Mouse (Mus musculus): Measurements from ENCODE around the gene Anln.

Anln gene

DNA sequence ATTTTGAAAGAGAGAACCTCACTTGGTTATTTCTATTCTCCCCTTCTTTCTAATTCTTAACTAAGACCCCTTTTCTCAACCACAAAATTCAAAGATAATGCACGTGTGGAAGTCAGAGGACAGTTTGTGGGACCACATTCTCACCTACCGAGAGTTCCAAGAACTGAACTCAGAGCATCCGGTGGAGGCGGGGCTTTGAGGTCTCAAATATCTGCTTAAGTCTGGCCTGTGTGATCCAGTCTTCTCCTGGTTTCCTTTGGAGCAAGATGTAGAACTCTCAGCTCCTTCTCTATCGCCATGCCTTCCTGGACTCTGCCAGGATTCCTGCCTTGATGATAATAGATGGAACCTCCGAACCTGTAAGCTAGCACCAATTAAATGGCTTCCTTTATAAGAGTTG is 13.0 kb upstream of the Anln start:
- no peak for DNase-seq

DNA sequence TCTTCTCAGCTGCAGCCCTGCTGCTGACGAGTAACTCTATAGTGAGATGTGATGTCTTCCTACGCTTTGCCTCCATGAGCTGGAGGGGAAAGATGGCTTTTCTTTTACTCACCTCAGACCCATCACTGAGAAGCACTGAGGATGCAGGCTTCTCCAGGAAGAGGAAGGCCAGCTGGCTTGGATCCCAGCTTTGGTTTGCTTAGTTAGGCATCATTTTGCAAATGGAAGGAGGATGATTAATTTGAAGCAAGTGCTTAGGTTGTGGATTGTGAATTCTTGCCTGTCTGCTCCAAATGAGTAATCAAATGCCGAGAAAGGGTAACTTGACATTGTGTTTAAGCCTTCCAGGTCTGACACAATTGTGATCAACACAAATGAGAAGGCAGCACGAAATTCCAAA is 10.0 kb upstream of the Anln start:
- no peak for DNase-seq

DNA sequence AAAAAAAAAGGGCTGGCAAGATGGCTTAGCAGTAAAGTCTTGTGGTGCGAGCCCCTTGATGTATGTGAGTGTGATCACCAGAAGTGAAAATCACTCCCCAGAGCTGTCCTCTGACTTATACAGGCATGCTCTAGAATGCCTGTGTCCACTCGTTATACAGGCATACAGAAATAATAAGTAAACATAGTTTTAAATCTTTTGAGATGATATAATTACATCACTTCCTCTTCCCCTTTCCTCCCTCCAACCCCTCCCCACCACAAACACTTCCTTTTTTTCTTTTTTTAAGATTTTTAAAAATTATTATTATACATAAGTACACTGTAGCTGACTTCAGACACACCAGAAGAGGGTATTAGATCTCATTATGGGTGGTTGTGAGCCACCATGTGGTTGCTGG is 5.7 kb upstream of the Anln start:
- no peak for DNase-seq

DNA sequence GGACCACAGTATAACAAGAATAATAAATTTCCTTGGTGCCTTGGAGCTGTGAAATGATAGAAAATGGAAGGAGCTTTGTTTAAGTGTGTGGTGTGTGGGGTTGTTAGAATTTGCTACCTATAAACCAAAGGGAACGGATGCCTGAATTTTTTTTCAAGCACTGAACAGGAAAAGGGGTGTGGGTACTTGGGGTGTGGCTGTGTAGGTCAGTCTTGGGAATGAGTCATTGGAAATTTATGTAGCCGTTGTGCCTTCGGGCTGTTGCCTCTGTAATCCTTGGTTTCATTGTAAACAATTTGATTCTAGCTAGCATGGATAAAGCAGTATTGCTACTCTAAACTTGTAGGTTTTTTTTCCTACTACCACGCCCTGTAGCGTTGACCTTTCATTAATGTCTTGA is 1.4 kb upstream of the Anln start:
- peak; percentile 89 for DNase-seq

DNA sequence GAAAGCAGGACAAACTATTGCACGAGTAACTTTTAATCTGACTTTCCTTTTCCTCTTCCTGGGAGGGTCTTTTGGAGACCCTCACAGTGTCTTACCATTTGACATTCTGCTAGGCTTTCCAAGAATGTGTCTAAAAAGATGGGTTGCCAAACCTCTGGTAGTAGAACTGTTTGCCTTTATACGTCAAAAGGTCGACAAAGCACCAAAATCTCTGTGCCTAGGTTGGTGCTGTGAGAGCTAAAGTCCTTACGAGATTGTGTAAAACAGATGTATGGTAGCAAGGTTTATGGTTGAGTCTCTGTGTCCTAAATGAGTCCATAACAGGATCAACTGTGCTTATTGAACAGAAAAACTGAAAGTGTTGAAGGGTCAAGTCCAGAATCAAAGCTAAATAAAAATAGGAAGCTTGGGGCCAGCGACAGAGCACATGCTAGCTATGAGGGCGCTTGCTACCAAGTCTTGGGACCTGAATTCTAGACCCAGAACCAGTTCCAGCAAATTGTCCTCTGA is 803 bp upstream of the Anln start:
- DNase-seq = peak; percentile 63

DNA sequence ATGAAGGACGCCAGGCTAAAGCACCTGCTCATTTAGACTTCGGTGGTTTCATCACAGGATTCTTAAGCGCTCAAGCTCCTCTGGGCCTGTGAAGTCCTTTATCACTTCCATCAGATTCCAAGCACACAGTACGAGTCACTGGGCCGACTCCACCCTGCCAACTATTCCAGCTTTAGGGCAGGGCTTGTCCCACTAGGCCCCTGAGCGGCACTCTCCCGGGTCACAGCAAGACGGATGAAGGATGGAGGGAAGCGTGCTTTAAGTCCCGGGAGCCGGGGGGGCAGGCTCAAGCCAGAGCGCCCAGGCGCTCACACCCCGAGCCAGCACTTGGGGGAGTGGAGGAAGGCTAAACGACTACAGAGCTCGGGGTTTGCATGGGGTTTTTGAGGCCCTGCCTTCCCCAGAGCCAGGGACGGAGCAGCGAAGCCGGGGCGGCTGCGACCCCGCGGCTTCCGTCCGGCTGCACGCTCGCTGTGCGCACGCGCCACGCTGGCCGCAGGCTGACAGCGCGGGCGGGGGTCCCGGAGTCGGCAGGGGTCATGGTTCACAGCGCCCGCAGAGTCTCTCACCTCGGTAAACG is 497 bp downstream of the Anln start:
- DNase-seq = peak; percentile 92

DNA sequence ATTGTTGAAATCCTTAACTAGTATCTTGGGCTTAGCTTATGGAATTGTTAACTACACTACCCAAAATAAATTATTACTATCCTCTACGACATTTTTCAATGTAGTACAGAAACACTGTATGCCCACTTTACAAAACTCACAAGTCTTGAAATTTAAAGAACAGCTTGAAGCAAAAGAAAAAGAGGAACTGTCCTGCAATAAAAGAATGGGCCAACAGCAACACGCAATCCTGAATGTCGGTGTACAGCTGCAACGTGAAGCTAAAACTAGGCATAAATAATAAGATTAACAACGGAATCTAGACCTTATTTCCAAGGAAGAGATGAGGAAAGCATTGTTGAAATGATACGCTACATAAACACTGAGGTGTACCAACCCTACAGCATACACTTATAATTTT is 1.1 kb downstream of the Anln start:
- DNase-seq = no peak

DNA sequence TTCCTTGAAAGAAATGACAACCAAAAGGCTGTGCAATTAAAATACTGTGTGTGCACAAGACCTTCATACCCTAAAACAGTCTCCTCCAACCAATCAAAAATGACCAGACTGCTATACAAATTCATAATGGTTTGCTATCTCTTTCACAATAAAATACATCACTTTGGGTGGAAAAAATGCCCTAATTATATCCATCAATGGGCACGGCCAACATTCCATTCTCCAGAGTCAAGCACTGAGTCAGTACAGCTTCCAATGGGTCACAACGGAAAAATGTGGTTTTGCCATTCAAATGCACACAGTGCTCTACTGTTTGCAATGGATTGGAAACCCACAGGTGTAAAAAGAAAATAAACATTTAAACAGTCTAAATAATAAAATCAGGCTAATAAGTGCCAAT is 3.1 kb downstream of the Anln start:
- DNase-seq = no peak

DNA sequence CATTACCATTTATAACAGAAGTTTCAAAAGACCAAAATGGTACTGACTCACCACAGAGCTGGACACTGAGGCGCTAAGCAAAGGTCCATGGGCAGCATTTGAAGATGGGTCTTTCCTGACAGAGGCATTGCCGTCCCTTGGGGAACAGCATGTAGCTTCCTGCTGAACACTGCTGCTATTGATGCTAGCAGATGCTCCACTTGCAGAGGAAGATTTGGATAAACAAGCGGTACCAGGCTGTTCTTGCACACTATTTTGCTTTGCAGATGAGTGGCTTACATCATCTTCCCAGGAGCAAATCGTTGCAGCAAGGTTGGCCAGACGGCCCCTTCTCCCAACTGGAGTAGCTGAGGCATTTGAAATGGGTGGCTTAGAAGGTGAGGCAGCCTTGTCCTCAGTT is 12.9 kb downstream of the Anln start:
- DNase-seq = peak; percentile 69

DNA sequence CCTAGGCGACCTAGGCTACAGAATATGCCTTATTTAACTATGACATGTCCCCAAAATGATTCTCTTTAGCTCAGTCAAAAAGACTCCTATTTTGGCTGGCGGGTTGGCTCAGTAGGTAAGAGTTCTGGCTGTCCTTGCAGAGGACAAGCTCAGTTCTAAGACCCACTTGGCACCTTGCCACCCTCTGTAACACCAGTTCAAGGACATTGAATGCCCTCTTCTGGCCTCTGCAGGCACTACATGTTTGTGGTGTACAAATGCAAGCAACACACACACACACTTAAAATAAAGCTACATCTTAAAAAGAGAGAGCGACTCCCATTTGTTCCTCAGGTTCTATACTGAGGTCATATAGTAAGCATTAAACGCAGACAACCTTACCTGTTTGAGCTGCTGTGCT is 16.2 kb downstream of the Anln start:
- DNase-seq = peak; percentile 40

DNA sequence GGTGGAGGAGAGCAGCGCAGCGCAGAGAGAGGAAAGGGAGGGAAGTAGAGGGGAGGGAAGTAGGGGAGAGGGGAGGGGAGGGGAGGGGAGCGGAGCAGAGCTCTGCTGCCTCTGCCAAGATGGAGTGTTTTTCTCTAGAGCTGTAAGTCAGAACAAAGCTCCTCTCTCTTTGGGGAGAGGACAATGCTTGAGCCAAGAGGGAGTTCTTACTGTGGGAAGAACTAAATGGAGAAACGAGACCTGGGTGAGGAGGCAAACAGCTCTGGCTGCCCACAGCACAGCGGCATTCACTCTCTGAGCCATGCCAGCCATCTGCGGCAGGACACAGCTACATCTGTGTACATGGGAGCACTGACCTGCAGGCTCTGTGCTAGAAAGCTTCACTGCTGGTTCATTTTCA is 21.0 kb downstream of the Anln start:
- peak; percentile 85 for DNase-seq

DNA sequence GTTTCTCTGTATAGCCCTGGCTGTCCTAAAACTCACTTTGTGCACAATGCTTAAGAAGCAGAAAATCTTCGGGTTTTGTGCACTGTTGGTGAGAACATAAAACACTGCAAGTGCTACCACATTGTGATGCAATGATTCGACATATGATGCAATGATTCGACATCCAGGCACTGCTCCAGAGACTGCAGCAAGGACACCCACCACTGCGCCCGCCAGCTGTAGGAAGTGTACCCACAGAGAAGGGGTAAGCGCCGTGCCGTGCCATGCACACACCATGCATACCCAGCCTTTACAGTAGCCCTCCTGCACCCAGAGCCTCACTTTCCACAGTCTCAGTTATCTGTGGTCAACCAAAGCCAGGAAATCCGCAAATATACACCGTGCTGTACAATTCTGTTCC is 22.4 kb downstream of the Anln start:
- DNase-seq = peak; percentile 86

DNA sequence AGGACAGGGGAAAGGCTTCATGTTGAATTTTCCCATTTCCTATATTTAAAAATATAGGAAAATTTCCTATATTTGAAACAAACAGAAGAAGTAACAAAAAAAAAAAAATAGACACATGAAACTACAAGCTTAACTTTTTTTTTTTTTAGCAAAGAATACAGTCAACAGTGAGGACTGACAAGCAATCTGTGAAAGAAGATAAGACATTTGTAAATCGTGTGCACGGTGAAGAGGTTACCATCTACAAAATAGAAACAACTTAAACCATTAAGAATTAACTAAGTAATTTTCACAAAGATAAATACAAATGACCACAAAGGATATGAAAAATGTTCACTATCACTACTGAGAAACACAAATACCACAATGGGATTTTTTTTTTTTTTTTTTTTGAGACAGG is 22.8 kb downstream of the Anln start:
- DNase-seq = no peak

DNA sequence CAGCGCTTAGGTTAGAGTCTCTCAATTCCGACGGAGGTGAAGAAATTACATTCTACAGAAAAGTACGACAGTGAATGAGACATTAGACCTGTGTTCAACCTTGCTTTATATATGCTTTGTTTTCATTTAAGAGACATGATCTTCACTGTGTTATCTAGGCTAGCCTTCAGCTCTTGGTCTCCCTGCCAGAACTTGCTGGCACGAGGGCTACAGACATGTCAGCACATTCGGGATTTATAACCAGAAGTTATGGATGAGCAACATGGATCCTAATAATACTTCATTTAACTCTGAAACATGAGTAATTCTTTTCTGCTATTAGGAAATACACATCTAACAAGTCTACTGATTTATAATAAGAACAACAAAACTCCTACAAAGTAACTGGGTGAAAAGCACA is 28.1 kb downstream of the Anln start:
- no peak for DNase-seq

DNA sequence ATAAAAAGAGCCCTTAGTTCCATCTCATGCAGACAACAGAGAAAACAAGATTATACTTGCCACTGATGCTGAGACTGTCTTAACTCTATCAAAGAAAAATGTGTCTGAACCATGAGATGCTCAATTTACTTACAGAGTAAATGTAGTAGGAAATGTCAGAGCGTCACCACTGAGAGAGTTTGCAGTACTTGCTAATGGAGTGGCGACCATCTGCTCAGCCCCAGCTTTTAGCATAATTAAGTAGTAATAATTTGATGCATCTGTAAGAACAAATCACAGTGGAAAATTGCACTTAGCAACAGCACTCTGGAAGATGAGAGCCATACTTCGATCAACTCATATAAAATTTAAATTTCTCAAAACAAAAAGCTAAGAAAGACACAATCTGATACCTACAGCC is 33.1 kb downstream of the Anln start:
- peak; percentile 39 for DNase-seq

DNA sequence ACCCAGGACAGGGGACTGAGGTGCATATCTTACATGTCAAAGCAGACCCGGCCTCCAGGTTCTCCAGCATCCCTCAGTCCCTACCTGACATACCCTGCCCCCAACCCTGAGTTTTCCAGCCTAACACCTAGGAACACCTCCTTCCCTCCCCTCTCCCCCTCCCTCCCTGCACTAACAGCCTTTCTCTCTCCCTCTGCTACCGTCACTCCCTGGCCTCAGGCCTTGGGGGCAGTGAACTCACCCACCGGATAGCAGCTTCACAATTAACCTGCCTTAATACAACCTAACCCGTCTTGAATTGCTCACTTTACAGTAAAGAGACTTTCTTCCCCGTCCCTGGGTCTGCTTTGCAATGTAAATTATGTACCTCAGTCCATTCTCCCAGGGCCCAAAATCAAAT is 35.1 kb downstream of the Anln start:
- peak; percentile 58 for DNase-seq

DNA sequence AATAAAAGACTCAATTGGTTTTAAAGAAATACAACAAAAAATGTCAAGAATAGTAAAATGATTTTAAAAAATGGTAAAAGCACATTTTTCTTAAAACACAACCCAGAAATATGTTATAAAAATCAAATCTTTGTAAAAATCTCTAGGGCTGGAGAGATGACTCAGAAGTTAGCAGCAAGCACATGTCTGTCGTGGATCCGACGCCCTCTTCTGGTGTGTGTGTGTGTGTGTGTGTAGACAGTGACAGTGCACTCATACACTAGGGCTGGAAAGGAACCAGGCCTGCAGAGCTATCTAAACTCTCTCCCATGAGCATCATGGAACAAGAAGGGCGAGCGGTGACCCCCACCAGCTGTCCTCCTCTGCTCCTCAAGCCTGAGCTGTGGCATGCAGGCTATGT is 35.5 kb downstream of the Anln start:
- peak; percentile 46 for DNase-seq

DNA sequence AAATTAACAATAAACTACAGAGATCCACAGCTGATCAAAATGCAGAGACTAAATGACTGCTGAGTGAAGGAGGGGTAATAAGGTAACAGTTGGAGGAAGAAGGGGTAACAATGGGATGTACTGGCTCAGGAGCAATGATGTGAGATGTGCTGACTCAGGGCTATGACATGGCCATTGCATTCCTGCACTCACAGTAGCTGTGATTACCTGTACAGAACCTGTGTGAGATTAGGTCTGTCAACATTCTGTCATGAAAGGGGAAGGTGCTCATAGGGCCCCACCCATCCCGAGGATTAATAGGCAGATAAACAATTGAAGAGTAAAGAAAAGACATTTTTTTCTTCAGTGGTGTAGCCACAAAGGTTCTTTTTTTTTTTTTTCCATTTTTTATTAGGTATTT is 48.7 kb downstream of the Anln start:
- DNase-seq = no peak

DNA sequence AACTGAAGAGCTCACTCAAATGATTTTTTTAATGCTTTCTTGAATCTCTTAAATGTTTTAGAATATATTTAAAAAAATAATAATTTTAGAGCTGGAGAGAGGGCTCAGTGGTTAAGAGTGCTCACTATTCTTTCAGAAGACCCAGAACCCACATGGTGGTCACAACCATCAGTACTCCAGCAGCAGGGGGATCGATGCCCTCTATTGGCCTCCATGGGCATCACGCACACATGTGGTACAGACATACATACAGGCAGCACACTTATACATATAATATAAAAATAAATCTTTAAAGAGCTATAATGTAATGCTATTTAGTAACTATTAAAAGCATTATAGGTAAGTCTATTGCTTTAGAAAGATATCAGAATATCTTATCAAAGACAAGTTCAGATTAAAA is 51.8 kb downstream of the Anln start:
- peak; percentile 49 for DNase-seq

DNA sequence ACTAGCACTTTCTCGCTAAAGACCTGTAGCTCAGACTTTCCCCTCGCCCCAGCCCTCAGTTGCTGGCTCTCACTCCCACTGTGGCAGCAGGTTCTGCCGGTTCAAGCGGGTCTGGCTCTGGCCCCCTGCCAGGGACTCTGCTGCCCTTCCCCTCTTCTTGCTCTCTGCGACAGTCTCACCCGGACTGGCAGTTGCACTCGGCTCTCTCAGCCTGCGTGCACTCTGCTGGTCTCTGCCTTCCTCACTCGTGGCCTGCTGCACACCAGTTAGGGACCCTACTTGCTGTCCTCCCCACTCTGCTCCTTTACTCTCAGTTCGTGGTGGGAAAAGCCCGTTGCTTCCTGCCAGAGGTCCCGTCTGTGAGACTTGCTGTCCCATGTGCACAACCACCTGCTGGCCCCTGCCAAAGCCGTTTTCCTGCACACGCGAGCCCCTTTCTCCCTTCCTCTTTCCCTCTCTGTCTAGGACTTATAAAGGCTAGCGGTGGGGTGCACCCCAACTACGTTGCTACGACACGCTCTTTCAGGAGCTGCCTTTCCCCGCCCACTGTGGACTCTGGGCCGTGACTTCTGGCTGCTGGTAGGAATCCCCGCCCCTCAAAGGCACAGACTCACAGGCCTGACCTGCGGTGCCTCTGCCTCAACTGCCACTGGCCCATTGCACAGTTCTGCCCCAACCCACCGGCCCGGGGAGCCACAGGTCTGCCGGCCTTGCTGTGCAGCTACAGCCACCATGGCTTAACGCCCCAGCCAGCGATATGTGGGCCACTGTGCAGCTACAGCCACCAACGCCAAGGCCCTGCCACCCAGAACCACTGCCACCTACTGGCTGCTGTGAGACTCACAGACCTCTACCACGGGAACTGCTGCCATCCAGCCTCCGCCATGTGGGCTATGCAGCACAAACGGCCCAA is 61.3 kb downstream of the Anln start:
- peak; percentile 99 for DNase-seq

DNA sequence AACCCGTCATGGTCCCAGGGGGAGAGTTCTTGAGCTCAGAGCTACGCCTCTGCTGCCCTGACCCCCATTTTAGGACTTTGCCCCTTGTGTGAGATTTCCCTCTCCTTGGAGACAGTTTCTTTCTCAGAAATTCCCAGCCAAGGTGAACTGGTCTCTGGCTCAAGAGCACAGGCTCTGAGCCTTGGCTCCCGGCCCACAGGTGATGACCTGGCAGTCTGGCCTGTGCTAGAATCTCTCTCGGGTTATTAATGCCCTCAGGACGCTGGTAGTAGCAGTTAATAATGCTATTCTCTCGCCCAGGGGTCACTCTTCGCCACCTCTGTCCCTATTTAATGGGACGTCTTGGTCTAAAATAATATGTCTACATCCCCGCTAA is 61.9 kb downstream of the Anln start:
- no peak for DNase-seq

DNA sequence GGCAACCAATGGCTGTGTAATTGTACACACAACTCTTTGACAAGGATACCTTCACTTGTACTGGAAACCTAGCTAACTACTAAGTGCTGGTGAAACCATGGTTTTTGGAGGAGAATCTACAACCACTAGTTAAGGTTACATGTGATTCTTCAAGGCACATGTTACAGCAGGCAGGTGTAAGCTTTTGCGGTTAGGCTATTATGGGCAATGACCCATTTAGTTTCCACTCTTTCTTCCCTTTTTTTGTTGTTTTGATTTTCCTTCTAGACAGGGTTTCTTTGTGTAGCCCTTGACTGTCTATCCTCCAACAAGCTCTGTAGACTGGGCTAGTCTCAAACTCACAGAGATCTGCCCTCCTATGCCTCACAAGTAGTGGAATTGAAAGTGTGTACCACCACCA is 64.4 kb downstream of the Anln start:
- no peak for DNase-seq

DNA sequence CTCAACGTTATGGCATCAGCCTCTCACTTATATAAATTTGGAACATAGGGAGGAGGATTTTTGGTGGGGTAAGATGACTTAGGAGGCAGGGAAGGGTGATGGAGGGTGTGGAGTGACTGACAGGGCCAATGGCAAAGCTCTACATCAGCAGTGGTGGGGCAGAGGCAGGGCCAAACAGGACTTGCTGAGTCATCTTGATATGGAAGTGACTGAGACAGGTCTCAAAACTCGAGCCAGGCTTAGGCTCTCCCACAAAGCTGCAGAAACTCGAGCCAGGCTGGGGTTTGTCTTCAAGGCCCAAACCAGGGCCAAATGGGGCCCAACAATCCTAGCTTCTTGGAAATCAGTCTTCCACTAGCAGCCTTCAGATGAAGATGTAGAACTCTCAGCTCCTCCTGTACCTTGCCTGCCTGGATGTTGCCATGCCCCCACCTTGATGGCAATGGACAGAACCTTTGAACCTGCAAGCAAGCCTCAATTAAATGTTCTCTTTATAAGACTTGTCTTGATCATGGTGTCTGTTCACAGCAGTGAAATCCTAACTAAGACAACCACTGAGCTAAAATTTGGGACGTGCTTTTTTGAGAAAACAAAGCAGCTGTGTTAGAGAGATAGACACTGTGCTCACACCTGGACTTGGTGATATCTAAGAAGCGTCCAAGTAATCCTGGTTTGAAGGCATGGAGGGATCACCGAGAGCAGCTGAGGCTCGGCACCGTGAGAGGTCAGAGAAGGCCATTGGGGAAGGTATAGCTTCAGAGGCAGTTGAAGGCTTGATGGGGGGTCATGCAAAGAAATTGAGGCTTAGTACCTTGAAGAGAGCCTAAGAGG is 66.4 kb downstream of the Anln start:
- peak; percentile 56 for DNase-seq

DNA sequence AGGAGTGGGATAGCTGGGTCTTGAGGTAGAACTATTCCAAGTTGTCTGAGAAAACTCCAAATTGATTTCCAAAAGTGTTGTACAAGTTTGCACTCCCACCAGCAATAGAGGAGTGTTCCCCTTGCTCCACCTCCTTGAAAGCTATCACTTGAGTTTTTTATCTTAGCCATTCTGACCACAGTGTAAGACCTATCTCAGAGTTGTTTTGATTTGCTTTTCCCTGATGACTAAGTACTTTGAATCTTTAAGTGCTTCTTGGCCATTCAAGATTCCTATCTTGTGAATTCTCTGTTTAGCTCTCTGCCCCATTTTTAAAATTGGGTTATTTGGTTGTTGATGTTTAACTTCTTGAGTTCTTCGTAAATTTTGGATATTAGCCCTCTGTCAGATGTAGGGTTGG is 69.9 kb downstream of the Anln start:
- peak; percentile 13 for DNase-seq

Measured in heart, adult 11 months (tissue).